Mouse (Mus musculus) heart, postnatal 0 days (tissue): ENCODE results near the gene Zfp983. TPM values are rescaled to one million over a fixed set of nuclear protein-coding genes. Genes with fewer than 3 reads are reported as not detected.
A peak's percentile ranks its signal among the peaks of the same experiment; 100 is the strongest.

Experiments
- ATAC-seq: fragments of 200-750 bp; cut with Nextera tagmentation; 2 replicates; pipeline ENCODE4 v1.8.0; 2017; ENCODE audit warnings: low read depth, moderate number of reproducible peaks, moderate library complexity; ENCODE audit not compliant: insufficient read depth
- DNase-seq: peaks from one replicate; pipeline ENCODE4 v3.0.0-alpha.2; 2016; ENCODE audit warnings: low spot score
- H3K27ac ChIP-seq: fragments of 300-500 bp; sonication (generic); 2 replicates; pipeline ENCODE4 v1.5.1; 2014; ENCODE audit warnings: low read depth, mild to moderate bottlenecking
- H3K27me3 ChIP-seq: fragments of 300-500 bp; sonication (generic); 2 replicates; pipeline ENCODE4 v1.6.1; 2014; ENCODE audit warnings: low read length, mixed read lengths; ENCODE audit not compliant: control insufficient read depth, insufficient read depth
- H3K36me3 ChIP-seq: fragments of 300-500 bp; sonication (generic); replicated peaks from 2 replicates; pipeline ENCODE4 v1.6.1; 2014; ENCODE audit warnings: low read length, mixed read lengths; ENCODE audit not compliant: control insufficient read depth, insufficient read depth
- H3K4me1 ChIP-seq: fragments of 300-500 bp; sonication (generic); 2 replicates; pipeline ENCODE4 v1.6.1; 2014; ENCODE audit warnings: antibody characterized with exemption; ENCODE audit not compliant: control insufficient read depth, insufficient read depth
- H3K4me2 ChIP-seq: fragments of 300-500 bp; sonication (generic); 2 replicates; pipeline ENCODE4 v1.6.1; 2014; ENCODE audit warnings: low read depth, mild to moderate bottlenecking, low read length, moderate library complexity
- H3K4me3 ChIP-seq: fragments of 300-500 bp; sonication (generic); 2 replicates; pipeline ENCODE4 v1.5.1; 2014; ENCODE audit warnings: low read depth, low read length
- H3K9ac ChIP-seq: fragments of 300-500 bp; sonication (generic); replicated peaks from 2 replicates; pipeline ENCODE4 v1.6.1; 2014; ENCODE audit warnings: low read depth, low read length, mixed read lengths
- H3K9me3 ChIP-seq: fragments of 300-500 bp; sonication (generic); replicated peaks from 2 replicates; pipeline ENCODE4 v1.6.1; 2016; ENCODE audit warnings: low read length; ENCODE audit not compliant: control insufficient read depth
- CTCF ChIP-seq: IDR thresholded peaks from 2 replicates; pipeline ENCODE4 v1.5.1; 2016; ENCODE audit warnings: antibody characterized with exemption, control low read depth, low read depth
- EP300 ChIP-seq: IDR thresholded peaks from 2 replicates; pipeline ENCODE4 v1.6.1; 2016; ENCODE audit warnings: antibody characterized with exemption, low read depth
- WGBS: fragments of 180-500 bp; shearing (Covaris S2); extraction: QIAGEN DNeasy Blood & Tissue Kit; methylation state at CpG from one replicate; pipeline ENCODE4 v1.1.7; 2014; 5-methylcytosine and 5-hydroxymethylcytosine counted together
- polyA plus RNA-seq: library from polyadenylated mRNA; unstranded; fragments of >200 nt; fragmentation: Nextera tagmentation; extraction: Ambion mirVana; gene quantifications from 2 replicates; pipeline ENCODE4 v1.2.1, GENCODE M21; 2015
- total RNA-seq: library from RNA; depleted of rRNA; stranded (reverse); fragments of >200 nt; gene quantifications from 2 replicates; pipeline ENCODE4 v1.2.3, GENCODE M21; 2014; ENCODE audit warnings: low replicate concordance; rRNA removed

The Zfp983 gene
- total and polyA plus RNA-seq, 2 experiments from 2014 or later = 1.9 to 3.2 TPM

- H3K27me3 ChIP-seq = no peaks in the 10 kb centered on the region
- DNase-seq = no peak
- H3K36me3 ChIP-seq = no peaks in the 10 kb centered on the region; the same call in 1 of the 2 replicates
- no peak for ATAC-seq
- no peaks in the 10 kb centered on the region for H3K9me3 ChIP-seq
- H3K4me3 ChIP-seq = no peak overlapping the region
- H3K4me2 ChIP-seq = no peak overlapping the region
- H3K27ac ChIP-seq = no peak overlapping the region
- no peaks in the 10 kb centered on the region for H3K4me1 ChIP-seq
- no peak overlapping the region for H3K9ac ChIP-seq
- TF ChIP-seq EP300 (no peak), CTCF (no peak)
Observed at GRCm38 (mm10) chr17:21696073-21696472, 45.6 kb downstream of the Zfp983 start.

DNA sequence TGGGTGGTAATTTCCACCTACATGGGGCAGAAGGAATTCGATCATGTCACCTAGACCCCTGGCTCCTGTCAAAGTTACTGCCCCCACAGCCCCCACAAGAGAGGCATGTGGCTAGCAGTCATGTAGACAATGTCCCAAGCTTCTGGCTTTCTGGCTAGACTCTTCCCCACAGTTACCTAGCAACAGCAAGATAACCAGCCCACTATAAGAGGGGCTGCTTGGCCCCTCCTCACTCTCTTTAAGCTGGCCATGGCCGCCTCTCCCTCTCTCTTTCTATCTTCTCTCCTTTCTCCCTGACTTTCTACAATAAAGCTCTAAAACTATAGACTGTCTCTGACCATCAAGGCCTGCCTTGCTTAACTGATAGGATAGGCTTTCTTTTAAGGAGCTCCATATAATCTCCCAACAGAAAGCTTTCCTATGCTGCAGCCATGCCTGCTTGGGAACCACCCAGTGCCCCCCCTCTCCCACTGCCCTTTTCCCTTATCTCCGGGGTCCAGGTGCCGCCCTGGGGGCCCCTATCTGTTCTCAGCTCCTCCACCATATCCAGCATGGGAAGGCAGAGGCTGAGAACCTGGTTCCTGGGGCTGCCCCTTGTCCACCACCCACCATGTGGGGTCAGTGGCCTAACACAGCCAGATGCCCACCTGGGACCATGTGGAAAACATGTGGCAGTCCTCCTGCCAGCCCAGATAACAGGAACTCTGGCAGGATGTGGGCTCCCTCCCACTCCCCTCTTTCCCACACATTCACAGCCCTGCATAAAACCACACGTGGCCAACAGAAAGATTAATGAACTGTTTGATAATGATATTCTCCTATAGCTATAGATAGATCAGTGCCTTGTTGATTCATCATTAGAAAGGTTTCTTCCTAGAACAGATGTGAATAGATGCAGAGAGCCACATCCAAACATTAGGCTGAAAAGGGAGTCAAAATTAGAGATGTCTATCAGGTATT is 52.1 kb downstream of the Zfp983 start:
- H3K36me3 ChIP-seq = no peaks in the 10 kb centered on the region
- DNase-seq = no peak
- H3K4me3 ChIP-seq = no peak overlapping the region
- H3K4me2 ChIP-seq = no peak overlapping the region
- 27% methylated on average over 5 of the region's 5 CpGs for WGBS
- H3K27me3 ChIP-seq = no peaks in the 10 kb centered on the region
- TF ChIP-seq CTCF (no peak), EP300 (no peak)
- H3K9me3 ChIP-seq = no peaks in the 10 kb centered on the region
- no peak overlapping the region for H3K27ac ChIP-seq
- no peak overlapping the region for H3K9ac ChIP-seq
- no peak for ATAC-seq
- H3K4me1 ChIP-seq = no peaks in the 10 kb centered on the region

DNA sequence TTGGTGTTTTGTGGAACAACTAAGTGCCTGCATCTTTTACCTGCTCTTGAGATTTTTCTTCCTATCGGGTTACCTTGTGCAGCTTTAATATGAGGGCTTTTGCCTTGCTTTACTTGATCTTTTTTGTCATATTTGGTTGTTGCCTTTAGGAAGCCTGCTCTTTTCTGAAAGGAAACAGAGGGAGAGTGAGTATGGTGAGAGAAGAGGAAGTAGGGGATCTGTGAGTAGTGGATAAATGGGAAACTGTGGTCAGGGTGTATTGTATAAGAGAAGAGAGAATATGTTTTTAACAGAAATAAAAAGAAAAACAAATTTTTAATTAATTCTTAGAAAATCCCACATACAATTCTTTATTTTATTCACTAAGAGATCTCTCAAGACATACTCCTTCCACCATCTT is 53.0 kb downstream of the Zfp983 start:
- Histone ChIP-seq H3K4me3 (no peak overlapping the region), H3K9me3 (no peaks in the 10 kb centered on the region), H3K36me3 (no peaks in the 10 kb centered on the region), H3K27ac (no peak overlapping the region), H3K4me1 (no peaks in the 10 kb centered on the region), H3K4me2 (no peak overlapping the region), H3K27me3 (no peaks in the 10 kb centered on the region), H3K9ac (no peak overlapping the region)
- TF ChIP-seq CTCF (no peak), EP300 (no peak)
- DNase-seq (no peak), ATAC-seq (no peak)
- 75% methylated on average over 1 of the region's 1 CpGs for WGBS

DNA sequence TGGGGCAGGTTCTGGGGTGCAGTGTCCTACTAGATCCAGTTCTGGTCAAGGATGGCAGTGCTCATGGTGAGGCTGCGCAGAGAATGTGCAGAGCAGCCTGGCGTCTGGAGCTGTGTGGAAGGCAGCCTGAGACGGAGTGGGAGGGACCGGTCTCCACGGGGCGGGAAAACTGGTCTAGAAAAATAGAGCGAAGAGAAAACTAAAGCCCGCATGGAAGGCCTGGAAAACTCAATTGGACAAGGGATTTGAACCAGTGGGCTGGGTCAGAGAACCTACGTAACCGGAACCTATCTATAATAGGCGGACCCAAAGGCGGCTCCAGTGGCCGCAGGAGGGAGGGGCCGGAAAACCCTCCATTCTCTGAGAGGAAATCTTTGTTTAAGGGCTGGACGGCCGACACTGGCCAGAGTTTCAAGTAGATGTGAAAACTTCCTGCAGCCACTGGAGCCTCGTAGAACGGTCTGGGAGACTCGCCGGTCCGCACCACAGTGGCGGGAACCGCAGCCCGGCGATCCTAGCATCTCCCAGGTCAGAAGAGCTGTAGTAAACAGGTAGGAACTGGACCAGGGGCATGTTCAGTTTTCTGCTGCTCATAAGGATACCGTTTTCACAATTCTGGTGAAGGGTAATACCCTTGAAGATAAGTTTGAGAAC is 57.0 kb downstream of the Zfp983 start, which contains the start of gene Zfp760:
TSS of gene Zfp760 (plus strand) at position 399 of the 654 bp plus-strand sequence.
- Histone ChIP-seq H3K4me1 (0 out of 2 replicates have a peak, but pooled peaks cover 4% of the 10 kb centered on the region), H3K9me3 (no peaks in the 10 kb centered on the region), H3K4me3 (peak within 1 kb of the TSS; percentile 56), H3K36me3 (0 out of 2 replicates have a peak, but pooled peaks cover 7% of the 10 kb centered on the region), H3K27ac (peak within 1 kb of the TSS; percentile 82), H3K4me2 (peak within 1 kb of the TSS; percentile 64), H3K9ac (peak within 1 kb of the TSS; percentile 49), H3K27me3 (no peaks in the 10 kb centered on the region)
- TF ChIP-seq CTCF = no peak
- no peak for TF ChIP-seq EP300
- DNase-seq (peak; percentile 94), ATAC-seq (peak; percentile 96)
- 6% methylated on average over 26 of the region's 26 CpGs for WGBS

GRCm38 (mm10) chr17:21708401-21708800 is 58.0 kb downstream of the Zfp983 start:
- no peak for ATAC-seq
- 49% methylated on average over 2 of the region's 2 CpGs for WGBS
- no peak for TF ChIP-seq EP300
- peak overlapping the region; percentile 64 for H3K4me2 ChIP-seq
- 0 out of 2 replicates have a peak, but pooled peaks cover 4% of the 10 kb centered on the region for H3K4me1 ChIP-seq
- H3K36me3 ChIP-seq = 0 out of 2 replicates have a peak, but pooled peaks cover 7% of the 10 kb centered on the region
- no peaks in the 10 kb centered on the region for H3K9me3 ChIP-seq
- H3K4me3 ChIP-seq = peak overlapping the region; percentile 56
- peak overlapping the region; percentile 49; the same call in 1 of the 2 replicates for H3K9ac ChIP-seq
- no peaks in the 10 kb centered on the region for H3K27me3 ChIP-seq
- peak; percentile 7 for DNase-seq
- H3K27ac ChIP-seq = no peak overlapping the region

Other genes starting within 250 kb of the Zfp983 start
- 0.85 and 1.1 TPM in 2 replicates for gene Zfp54, start 227.4 kb upstream of the Zfp983 start, total RNA-seq
- 2.3 and 2.7 TPM in 2 replicates for gene Zfp54, start 227.4 kb upstream of the Zfp983 start, polyA plus RNA-seq
- gene Zfp51, start 200.2 kb upstream of the Zfp983 start, total RNA-seq = 5.1 and 6.3 TPM in 2 replicates
- 9.7 and 9.9 TPM in 2 replicates for gene Zfp51, start 200.2 kb upstream of the Zfp983 start, polyA plus RNA-seq
- gene Zfp53, start 161.6 kb upstream of the Zfp983 start, total RNA-seq = 0.70 and 0.92 TPM in 2 replicates
- 4.0 and 4.4 TPM in 2 replicates for gene Zfp53, start 161.6 kb upstream of the Zfp983 start, polyA plus RNA-seq
- 6.8 and 7.0 TPM in 2 replicates for gene Zfp52, start 115.1 kb upstream of the Zfp983 start, total RNA-seq
- gene Zfp52, start 115.1 kb upstream of the Zfp983 start, polyA plus RNA-seq = 4.4 and 4.5 TPM in 2 replicates
- 1.8 and 4.7 TPM in 2 replicates for gene Zfp948, start 83.6 kb upstream of the Zfp983 start, total RNA-seq
- gene Zfp948, start 83.6 kb upstream of the Zfp983 start, polyA plus RNA-seq = 6.2 and 7.4 TPM in 2 replicates
- gene Gm10226, start 41.2 kb downstream of the Zfp983 start, total RNA-seq = not detected in 2 replicates
- 2.1 and 2.8 TPM in 2 replicates for gene Gm10226, start 41.2 kb downstream of the Zfp983 start, polyA plus RNA-seq
- gene Zfp760, start 57.1 kb downstream of the Zfp983 start, total RNA-seq = 1.6 and 3.3 TPM in 2 replicates
- 2.8 and 3.0 TPM in 2 replicates for gene Zfp760, start 57.1 kb downstream of the Zfp983 start, polyA plus RNA-seq
- 0.93 and 5.3 TPM in 2 replicates for gene Zfp229, start 80.2 kb downstream of the Zfp983 start, total RNA-seq
- gene Zfp229, start 80.2 kb downstream of the Zfp983 start, polyA plus RNA-seq = 5.8 and 6.0 TPM in 2 replicates
- gene Zfp820, start 195.1 kb downstream of the Zfp983 start, total RNA-seq = 0.39 and 0.69 TPM in 2 replicates
- 2.9 and 3.3 TPM in 2 replicates for gene Zfp820, start 195.1 kb downstream of the Zfp983 start, polyA plus RNA-seq